Mouse (Mus musculus) CH12.LX (cell line): Measurements from ENCODE around the gene Prcc. TPM values are rescaled to one million over a fixed set of nuclear protein-coding genes. Genes with fewer than 3 reads are reported as not detected.

Experiments used
- DNase-seq: peaks from one replicate; pipeline ENCODE4 v3.0.0-alpha.2; 2013; ENCODE audit errors: extremely low read depth
- H3K27ac ChIP-seq: 2 replicates; pipeline ENCODE4 v1.5.1; 2012; ENCODE audit warnings: low read depth, mild to moderate bottlenecking, control low read depth, moderate library complexity; ENCODE audit not compliant: insufficient read depth
- H3K27me3 ChIP-seq: replicated peaks from 2 replicates; pipeline ENCODE3; 2012; ENCODE audit warnings: inconsistent platforms
- H3K36me3 ChIP-seq, 2 experiments: replicated peaks in 1 of 2; 2 replicates each; pipeline versions ENCODE3 to v1.6.1; 2012; ENCODE audit warnings: inconsistent platforms in 1 of 2, low read length in 1 of 2, mild to moderate bottlenecking in 1 of 2, mixed read lengths in 1 of 2, moderate library complexity in 1 of 2; ENCODE audit not compliant: control insufficient read depth in 1 of 2, insufficient read depth in 1 of 2
- H3K4me1 ChIP-seq, 2 experiments: 2 replicates each; pipeline ENCODE4 v1.6.1; 2012; ENCODE audit warnings: inconsistent platforms in 1 of 2, moderate library complexity in 1 of 2; ENCODE audit not compliant: insufficient read depth in 2 of 2, control insufficient read depth in 1 of 2
- H3K4me2 ChIP-seq: 2 replicates; pipeline ENCODE4 v1.6.1; 2012; ENCODE audit warnings: low read depth, mild to moderate bottlenecking, control low read depth; ENCODE audit not compliant: poor library complexity, insufficient read depth, severe bottlenecking
- H3K4me3 ChIP-seq, 3 experiments: fragments of 150-350 bp in 1 of 3; sonication (generic) in 1 of 3; replicated peaks in 1 of 3; 2 replicates each; pipeline versions ENCODE3 to v1.5.1; 2011 to 2012; ENCODE audit warnings: low read depth in 2 of 3, low read length in 2 of 3, mild to moderate bottlenecking in 2 of 3, moderate library complexity in 2 of 3, control low read depth in 1 of 3, improper control_type of control experiment in 1 of 3, inconsistent platforms in 1 of 3, mixed read lengths in 1 of 3; ENCODE audit not compliant: poor library complexity in 1 of 3
- H3K79me2 ChIP-seq: replicated peaks from 2 replicates; pipeline ENCODE4 v1.6.1; 2012; ENCODE audit warnings: mild to moderate bottlenecking, moderate library complexity; ENCODE audit not compliant: control insufficient read depth, poor library complexity, insufficient read depth, severe bottlenecking; ENCODE audit errors: extremely low read depth
- H3K9ac ChIP-seq: 2 replicates; pipeline ENCODE4 v1.6.1; 2012; ENCODE audit warnings: low read depth, mild to moderate bottlenecking, control low read depth, moderate library complexity; ENCODE audit not compliant: insufficient read depth
- H3K9me3 ChIP-seq: replicated peaks from 2 replicates; pipeline ENCODE3; 2012; ENCODE audit warnings: low read length, inconsistent platforms, mixed read lengths
- BHLHE40 ChIP-seq: IDR thresholded peaks from 2 replicates; pipeline ENCODE4 v1.6.1; 2011; ENCODE audit warnings: mild to moderate bottlenecking, low read depth, low read length, improper control_type of control experiment
- CTCF ChIP-seq, 2 experiments: IDR thresholded peaks in 1 of 2; conservative IDR thresholded peaks in 1 of 2; 2 replicates each; pipeline ENCODE4 v1.5.1; 2011 to 2012; ENCODE audit warnings: low read depth in 2 of 2, low read length in 2 of 2, improper control_type of control experiment in 1 of 2, inconsistent platforms in 1 of 2, mild to moderate bottlenecking in 1 of 2, moderate library complexity in 1 of 2
- E2F4 ChIP-seq: IDR thresholded peaks from 2 replicates; pipeline ENCODE4 v1.6.1; 2011; ENCODE audit warnings: low read depth, low read length, improper control_type of control experiment; ENCODE audit not compliant: insufficient replicate concordance
- HCFC1 ChIP-seq: IDR thresholded peaks from 2 replicates; pipeline ENCODE4 v1.6.1; 2012; ENCODE audit warnings: low read depth, mild to moderate bottlenecking, inconsistent platforms, low read length, improper control_type of control experiment
- IRF4 ChIP-seq: IDR thresholded peaks from 2 replicates; pipeline ENCODE4 v1.6.1; 2014; ENCODE audit warnings: low read depth, mild to moderate bottlenecking, inconsistent platforms, low read length, improper control_type of control experiment
- JUN ChIP-seq: IDR thresholded peaks from 2 replicates; pipeline ENCODE4 v1.6.1; 2011; ENCODE audit warnings: low read depth, mild to moderate bottlenecking, low read length, improper control_type of control experiment, moderate library complexity; ENCODE audit not compliant: insufficient read depth
- JUND ChIP-seq: conservative IDR thresholded peaks from 2 replicates; pipeline ENCODE4 v1.6.1; 2011; ENCODE audit warnings: low read depth, low read length, improper control_type of control experiment
- MEF2A ChIP-seq: IDR thresholded peaks from 2 replicates; pipeline ENCODE4 v1.6.1; 2014; ENCODE audit warnings: low read depth, mild to moderate bottlenecking, inconsistent platforms, low read length, improper control_type of control experiment, borderline replicate concordance
- MXI1 ChIP-seq: IDR thresholded peaks from 2 replicates; pipeline ENCODE4 v1.6.1; 2011; ENCODE audit warnings: mild to moderate bottlenecking, low read depth, low read length, improper control_type of control experiment
- PAX5 ChIP-seq: IDR thresholded peaks from 2 replicates; pipeline ENCODE4 v1.6.1; 2012; ENCODE audit warnings: low read length, inconsistent platforms, mixed read lengths
- RAD21 ChIP-seq: IDR thresholded peaks from 2 replicates; pipeline ENCODE4 v1.6.1; 2011; ENCODE audit warnings: low read depth, mild to moderate bottlenecking, low read length, improper control_type of control experiment, moderate library complexity
- SMC3 ChIP-seq: IDR thresholded peaks from 2 replicates; pipeline ENCODE4 v1.6.1; 2011; ENCODE audit warnings: low read depth, low read length, improper control_type of control experiment
- TBP ChIP-seq: conservative IDR thresholded peaks from 2 replicates; pipeline ENCODE4 v1.6.1; 2011; ENCODE audit warnings: low read depth, low read length, improper control_type of control experiment
- TCF12 ChIP-seq: IDR thresholded peaks from 2 replicates; pipeline ENCODE4 v1.6.1; 2014; ENCODE audit warnings: low read depth, mild to moderate bottlenecking, inconsistent platforms, low read length, improper control_type of control experiment
- UBTF ChIP-seq: IDR thresholded peaks from 2 replicates; pipeline ENCODE4 v1.6.1; 2012; ENCODE audit warnings: low read depth, mild to moderate bottlenecking, inconsistent platforms, low read length, improper control_type of control experiment, moderate library complexity
- USF2 ChIP-seq: conservative IDR thresholded peaks from 2 replicates; pipeline ENCODE4 v1.6.1; 2011; ENCODE audit warnings: low read depth, low read length, improper control_type of control experiment
- ZC3H11A ChIP-seq: IDR thresholded peaks from 2 replicates; pipeline ENCODE4 v1.6.1; 2012; ENCODE audit warnings: low read depth, mild to moderate bottlenecking, inconsistent platforms, low read length, improper control_type of control experiment
- ZKSCAN1 ChIP-seq: IDR thresholded peaks from 2 replicates; pipeline ENCODE4 v1.6.1; 2012; ENCODE audit warnings: low read depth, inconsistent platforms, low read length, improper control_type of control experiment, borderline replicate concordance
- dilution Hi-C: fragments of 300-500 bp; cut with MboI; formaldehyde crosslinking; loops from 2 replicates; pipeline ENCODE4 v1.14.3; 2020; ENCODE audit warnings: low sequenced_read_pairs; ENCODE audit not compliant: extremely low pct_unique_long_range_greater_than_20kb, extremely low pct_ligation_motif_present
- in situ Hi-C: fragments of 300-500 bp; cut with MboI; formaldehyde crosslinking; loops from 3 replicates; pipeline ENCODE4 v1.14.3; 2019; ENCODE audit warnings: low sequenced_read_pairs, low pct_ligation_motif_present, low pct_unique_long_range_greater_than_20kb, mixed read lengths
- polyA plus RNA-seq: library from polyadenylated mRNA; unstranded; fragments of >175 nt; gene quantifications from 2 replicates; pipeline ENCODE4 v1.2.1, GENCODE M21; 2012; ENCODE audit warnings: low read depth; ENCODE audit not compliant: insufficient read length
- total RNA-seq, 2 experiments: library from RNA; depleted of rRNA; stranded (reverse); fragments of 300-350 nt in 1 of 2; fragments of >200 nt in 1 of 2; gene quantifications; 2 replicates each; pipeline ENCODE4 v1.2.3; 2012 to 2014

The Prcc gene
- total and polyA plus RNA-seq, 3 experiments: 26.4 to 58.5 (median 48.6) TPM

DNA sequence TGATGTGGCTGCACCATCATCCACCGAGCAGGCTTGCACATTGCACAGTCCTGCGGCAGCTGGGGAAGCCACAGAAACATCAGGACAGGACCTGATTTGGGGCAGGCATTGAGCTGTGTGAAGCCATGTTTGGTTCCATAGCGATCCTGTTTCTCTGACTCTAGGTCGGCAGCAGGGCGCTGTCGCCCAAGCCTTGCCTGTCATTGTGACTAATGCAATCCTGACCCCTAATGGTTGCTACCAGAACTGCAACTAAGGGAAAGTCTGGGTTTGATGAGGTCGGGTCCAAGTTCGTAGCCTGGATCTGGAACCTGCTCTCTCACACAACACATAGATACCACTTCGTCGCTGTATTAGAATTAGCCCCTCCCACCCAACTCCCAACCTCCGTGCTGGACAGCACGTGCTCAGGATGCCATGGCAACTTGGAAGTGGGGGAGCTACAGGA lies 68.7 kb downstream of the Prcc start:
- Histone ChIP-seq H3K79me2 (no peaks in the 10 kb centered on the region), H3K4me2 (peak overlapping the region; percentile 41), H3K4me1 (peaks cover 5 to 6% of the 10 kb centered on the region in 2 experiments), H3K9ac (peak overlapping the region; percentile 2; the same call in 1 of the 2 replicates), H3K4me3 (peak overlapping the region in 1 of 3 experiments; percentile 17), H3K27ac (no peak overlapping the region), H3K9me3 (no peaks in the 10 kb centered on the region), H3K36me3 (no peaks in the 10 kb centered on the region)
- dilution Hi-C loops: no loop called here
- peak; percentile 88 for DNase-seq
- in situ Hi-C loops: loop anchor here (5.0 kb wide), 2 partner anchors 34 to 41 kb away; no protein-coding TSS in a partner anchor
- peak; percentile 96 for TF ChIP-seq RAD21
- TF ChIP-seq JUN: no peak
- TF ChIP-seq ZC3H11A: peak; percentile 67
- TF ChIP-seq BHLHE40: peak; percentile 14; the same call in 1 of the 2 replicates
- TF ChIP-seq SMC3: peak; percentile 93
- peak; percentile 93 to 97 for TF ChIP-seq CTCF (conservative IDR thresholded peaks at IDR 0.05 in 1 of 2, IDR thresholded peaks at IDR 0.05 in 1 of 2; ENCODE audit: low read depth in 2 of 2, low read length in 2 of 2)
- TF ChIP-seq, all 38 proteins: peak for 5
- H3K27me3 ChIP-seq: peaks cover 88% of the 10 kb centered on the region

DNA sequence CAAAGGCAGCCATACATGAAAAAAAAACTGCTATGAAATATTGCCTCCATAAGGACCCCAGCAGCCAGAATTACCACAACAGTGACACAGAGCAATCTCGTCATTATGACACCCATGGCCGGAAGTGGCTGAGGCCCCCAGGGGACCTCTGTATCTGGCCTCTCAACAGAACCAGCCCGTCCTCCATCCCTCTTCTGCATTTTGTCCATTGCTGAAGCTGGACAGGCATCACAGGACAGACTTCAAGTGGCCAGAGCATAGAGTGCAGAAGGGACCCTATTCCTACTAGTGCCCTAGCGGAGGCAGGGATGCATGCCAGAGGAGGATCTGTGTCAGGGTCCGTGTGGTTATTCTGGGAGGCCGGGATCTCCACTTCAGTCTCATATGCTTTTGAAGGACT lies 69.2 kb downstream of the Prcc start:
- H3K9ac ChIP-seq: 0 out of 2 replicates have a peak overlapping the region, but pooled peaks have one; percentile 2
- in situ Hi-C loops: loop anchor here (5.0 kb wide), 2 partner anchors 34 to 41 kb away; no protein-coding TSS in a partner anchor
- H3K9me3 ChIP-seq: no peaks in the 10 kb centered on the region
- no peaks in the 10 kb centered on the region for H3K36me3 ChIP-seq
- no peak overlapping the region for H3K27ac ChIP-seq
- peak overlapping the region; percentile 41 for H3K4me2 ChIP-seq
- dilution Hi-C loops: no loop called here
- no peak for DNase-seq
- H3K27me3 ChIP-seq: peaks cover 90% of the 10 kb centered on the region
- H3K79me2 ChIP-seq: no peaks in the 10 kb centered on the region
- H3K4me3 ChIP-seq: no peak overlapping the region
- TF ChIP-seq JUN (no peak), MXI1 (no peak), TCF12 (no peak), HCFC1 (no peak), ZKSCAN1 (no peak), RAD21 (no peak), TBP (no peak), USF2 (no peak), JUND (no peak), PAX5 (no peak), MEF2A (no peak), E2F4 (no peak), UBTF (no peak), IRF4 (no peak)
- peaks cover 5 to 6% of the 10 kb centered on the region in 2 experiments for H3K4me1 ChIP-seq
